Mouse (Mus musculus) induced T-regulatory cell, adult 2 months (primary cell): Measurements from ENCODE around the gene Krt75.
"Not testable (repeated sequence)": the region's sequence is repeated elsewhere in the genome, so short reads cannot be mapped to it uniquely, and the experiment has no call there.

Experiments used
- DNase-seq: peaks from one replicate; pipeline ENCODE4 v3.0.0-alpha.2; 2012; ENCODE audit warnings: low read depth

Gene Krt75

GRCm38 (mm10) chr15:101517161-101517560, 56.5 kb downstream of the Krt75 start, which contains the start of gene Gm49425:
Gene Gm49425, minus strand, starts transcription at chr15:101517261.
- not testable (repeated sequence) for DNase-seq
